Mouse (Mus musculus): ENCODE measurements around the gene Plcl1. TPM values are rescaled to one million over a fixed set of nuclear protein-coding genes. Genes with fewer than 3 reads are reported as not detected.
"Not testable (repeated sequence)": the region's sequence is repeated elsewhere in the genome, so short reads cannot be mapped to it uniquely, and the experiment has no call there.

The Plcl1 gene
- polyA plus RNA-seq, 1 experiment from 2014 or later: 4.8 TPM

DNA sequence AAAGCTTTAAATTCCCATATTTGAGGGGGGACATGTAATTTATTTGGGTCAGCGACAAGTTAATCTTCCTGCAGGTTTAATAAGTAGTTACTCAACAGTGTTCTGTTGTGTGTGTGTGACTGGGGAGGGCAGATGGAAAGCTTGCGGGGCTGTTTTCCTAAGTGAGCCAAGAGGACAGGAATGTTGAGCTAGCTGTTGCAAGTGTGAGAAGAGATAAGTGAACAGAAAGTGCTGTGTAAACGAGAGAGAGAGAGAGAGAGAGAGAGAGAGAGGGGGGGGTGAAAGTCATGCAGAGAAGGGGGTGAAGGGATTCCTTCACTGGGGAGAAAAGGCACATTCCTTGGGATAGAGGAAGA, 39.9 kb downstream of the Plcl1 start:
- Histone ChIP-seq H3K4me2 (no peak overlapping the region), H3K27ac (no peak overlapping the region), H3K36me3 (replicated peaks) (no peaks in the 10 kb centered on the region), H3K9ac (no peak overlapping the region), H3K4me3 (no peak overlapping the region), H3K4me1 (peaks cover 3% of the 10 kb centered on the region; the same call in 1 of the 2 replicates), H3K27me3 (replicated peaks) (no peaks in the 10 kb centered on the region), H3K9me3 (no peaks in the 10 kb centered on the region)
- WGBS: 78% methylated on average over 3 of the region's 3 CpGs
- ATAC-seq (replicated peaks): no peak

DNA sequence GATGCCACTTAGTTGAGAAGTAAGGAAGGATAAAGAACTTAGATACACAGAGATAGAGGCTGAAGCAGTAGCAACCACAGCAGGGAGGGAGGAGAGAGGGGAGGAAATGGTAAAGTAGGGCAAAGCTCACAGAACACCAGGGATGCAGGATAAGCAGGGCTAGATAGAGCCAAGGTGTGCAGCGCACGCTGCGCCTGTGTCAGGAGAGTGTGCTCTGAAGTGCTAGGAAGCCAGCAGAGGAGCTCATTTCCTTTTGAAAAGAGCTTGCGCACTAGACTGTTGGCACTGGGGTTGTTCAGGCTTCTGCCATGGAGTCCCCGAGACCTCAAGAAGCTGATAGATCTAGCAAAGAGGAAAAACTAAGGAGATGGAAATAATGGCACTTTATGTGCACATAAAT, 40.6 kb downstream of the Plcl1 start:
- WGBS: 90% methylated on average over 5 of the region's 5 CpGs
- H3K4me2 ChIP-seq: no peak overlapping the region

DNA sequence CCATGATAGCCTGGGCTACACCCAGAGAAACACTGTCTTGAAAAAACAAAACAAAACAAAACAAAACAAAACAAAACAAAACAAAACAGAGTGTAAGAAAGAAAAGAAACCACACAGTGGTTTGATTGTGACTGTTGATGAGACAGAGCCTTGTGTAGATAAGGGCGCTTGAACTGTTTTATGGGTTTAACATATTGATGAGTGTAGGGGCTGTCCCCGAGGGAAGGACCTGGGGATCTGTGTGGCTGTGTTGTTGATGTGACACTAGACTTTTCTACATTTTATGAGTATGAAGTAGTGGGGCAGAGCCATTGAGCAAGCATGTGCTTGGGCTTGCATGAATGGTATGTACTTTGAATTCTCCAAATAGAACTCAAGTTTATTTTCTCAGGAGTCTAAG, 41.2 kb downstream of the Plcl1 start:
- ATAC-seq (replicated peaks): no peak
- no peak overlapping the region for H3K4me3 ChIP-seq
- H3K4me2 ChIP-seq: no peak overlapping the region
- 75% methylated on average over 2 of the region's 2 CpGs for WGBS
- no peaks in the 10 kb centered on the region for H3K9me3 ChIP-seq
- peaks cover 3% of the 10 kb centered on the region; the same call in 1 of the 2 replicates for H3K4me1 ChIP-seq
- no peaks in the 10 kb centered on the region for H3K27me3 ChIP-seq (replicated peaks)
- H3K36me3 ChIP-seq (replicated peaks): no peaks in the 10 kb centered on the region
- no peak overlapping the region for H3K27ac ChIP-seq
- H3K9ac ChIP-seq: no peak overlapping the region

More for the DNA sequence above, 40.6 kb downstream of the Plcl1 start:
- Histone ChIP-seq H3K27ac (no peak overlapping the region), H3K27me3 (replicated peaks) (no peaks in the 10 kb centered on the region), H3K9ac (no peak overlapping the region), H3K9me3 (no peaks in the 10 kb centered on the region), H3K4me1 (peaks cover 3% of the 10 kb centered on the region; the same call in 1 of the 2 replicates), H3K36me3 (replicated peaks) (no peaks in the 10 kb centered on the region), H3K4me3 (no peak overlapping the region)
- no peak for ATAC-seq (replicated peaks)

DNA sequence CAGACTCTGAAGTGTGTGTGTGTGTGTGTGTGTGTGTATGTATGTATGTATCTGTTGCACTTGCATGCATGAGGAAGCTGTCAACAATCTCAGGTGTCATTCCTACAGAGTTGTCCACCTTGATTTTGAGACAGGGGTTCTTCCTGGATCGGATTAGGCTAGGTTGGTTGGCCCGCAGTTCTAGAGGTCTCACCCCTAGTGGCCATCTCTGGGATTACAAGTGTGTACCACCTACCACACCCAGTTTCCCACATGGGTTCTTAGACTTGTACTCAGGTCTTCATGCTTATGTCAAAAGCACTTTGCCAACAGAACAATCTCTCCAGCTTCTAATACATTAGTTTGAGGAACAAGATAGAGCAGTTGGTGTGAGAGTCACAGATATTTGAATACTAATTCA, 41.9 kb downstream of the Plcl1 start:
- no peak for ATAC-seq (replicated peaks)
- Histone ChIP-seq H3K9me3 (no peaks in the 10 kb centered on the region), H3K27ac (no peak overlapping the region), H3K36me3 (replicated peaks) (no peaks in the 10 kb centered on the region), H3K4me3 (no peak overlapping the region), H3K4me2 (no peak overlapping the region), H3K9ac (no peak overlapping the region), H3K27me3 (replicated peaks) (no peaks in the 10 kb centered on the region), H3K4me1 (peaks cover 3% of the 10 kb centered on the region; the same call in 1 of the 2 replicates)
- WGBS: 83% methylated on average over 2 of the region's 2 CpGs

DNA sequence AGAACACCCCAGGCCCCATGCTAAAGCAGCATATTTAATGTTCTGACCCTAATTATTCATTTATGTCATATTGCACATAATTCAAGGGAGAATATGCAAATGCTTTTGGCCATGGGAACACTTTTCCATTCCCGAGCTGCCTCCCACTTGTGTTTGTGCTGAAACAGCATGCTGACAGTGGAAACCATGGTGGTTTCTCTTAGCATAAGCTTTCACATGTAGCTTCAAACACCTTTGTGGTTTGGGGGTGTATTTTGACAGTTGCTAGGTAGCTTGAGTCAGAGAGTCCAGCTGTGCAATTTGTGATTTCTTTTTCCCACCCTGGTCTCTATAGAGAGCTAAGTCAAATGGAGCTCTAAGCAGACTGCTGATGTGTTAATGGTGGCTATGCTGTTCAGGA, 42.4 kb downstream of the Plcl1 start:
- 75% methylated on average over 1 of the region's 1 CpGs for WGBS
- ATAC-seq (replicated peaks): no peak

DNA sequence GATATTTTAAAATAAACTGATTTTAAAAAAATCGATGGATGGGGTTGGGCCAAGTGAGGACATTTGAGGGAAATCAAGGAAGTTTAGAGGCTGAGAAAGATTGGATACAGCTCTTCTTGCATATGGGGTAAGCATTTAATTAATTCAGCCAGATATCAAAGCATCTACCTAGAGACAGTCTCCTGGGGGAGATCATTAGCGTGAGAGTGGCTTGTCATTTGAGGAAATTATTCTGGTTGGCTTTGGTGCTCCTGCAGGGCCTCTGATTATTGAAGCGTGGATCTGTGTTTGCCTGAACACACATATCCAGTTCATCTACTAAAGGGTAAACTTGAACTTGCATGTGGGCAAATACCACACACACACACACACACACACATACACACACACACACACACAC, 44.1 kb downstream of the Plcl1 start:
- Histone ChIP-seq H3K27ac (no peak overlapping the region), H3K36me3 (replicated peaks) (no peaks in the 10 kb centered on the region)
- WGBS: 55% methylated on average over 3 of the region's 3 CpGs

More for the DNA sequence above, 42.4 kb downstream of the Plcl1 start:
- H3K27ac ChIP-seq: no peak overlapping the region
- no peak overlapping the region for H3K4me2 ChIP-seq
- peaks cover 3% of the 10 kb centered on the region; the same call in 1 of the 2 replicates for H3K4me1 ChIP-seq
- no peak overlapping the region for H3K9ac ChIP-seq
- H3K9me3 ChIP-seq: no peaks in the 10 kb centered on the region
- H3K36me3 ChIP-seq (replicated peaks): no peaks in the 10 kb centered on the region
- H3K27me3 ChIP-seq (replicated peaks): no peaks in the 10 kb centered on the region
- no peak overlapping the region for H3K4me3 ChIP-seq

GRCm38 (mm10) chr1:55454119-55454518, 48.4 kb downstream of the Plcl1 start:
- H3K36me3 ChIP-seq (replicated peaks): no peaks in the 10 kb centered on the region
- no peak overlapping the region for H3K4me2 ChIP-seq
- no peak for ATAC-seq (replicated peaks)
- peaks cover 3% of the 10 kb centered on the region; the same call in 1 of the 2 replicates for H3K4me1 ChIP-seq
- H3K27me3 ChIP-seq (replicated peaks): no peaks in the 10 kb centered on the region
- H3K27ac ChIP-seq: no peak overlapping the region
- H3K9me3 ChIP-seq: no peaks in the 10 kb centered on the region
- H3K4me3 ChIP-seq: no peak overlapping the region
- no peak overlapping the region for H3K9ac ChIP-seq
- 85% methylated on average over 5 of the region's 5 CpGs for WGBS

More for the DNA sequence above, 44.1 kb downstream of the Plcl1 start:
- H3K9me3 ChIP-seq: no peaks in the 10 kb centered on the region
- H3K4me2 ChIP-seq: no peak overlapping the region
- ATAC-seq (replicated peaks): no peak
- no peak overlapping the region for H3K9ac ChIP-seq
- H3K27me3 ChIP-seq (replicated peaks): no peaks in the 10 kb centered on the region
- H3K4me3 ChIP-seq: no peak overlapping the region
- H3K4me1 ChIP-seq: peaks cover 3% of the 10 kb centered on the region; the same call in 1 of the 2 replicates

DNA sequence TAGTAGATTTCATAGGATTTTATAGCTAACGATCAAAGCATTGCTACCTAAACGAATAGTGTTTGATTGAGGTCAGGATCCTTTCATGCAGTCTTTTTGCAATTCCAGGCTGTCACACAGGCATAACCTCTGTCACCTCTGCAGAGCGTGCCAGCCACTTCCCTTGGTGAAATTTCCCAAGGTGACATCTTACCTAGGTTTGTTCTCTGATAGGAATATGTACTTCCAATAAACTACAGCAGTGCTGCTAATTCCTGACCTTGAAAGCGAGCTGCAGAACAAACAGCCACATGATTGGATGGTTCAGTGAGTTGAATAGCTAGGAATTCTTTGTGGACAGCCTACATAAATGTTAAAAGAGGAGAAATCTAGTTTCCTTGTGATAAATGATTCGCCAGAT, 56.6 kb downstream of the Plcl1 start:
- H3K4me2 ChIP-seq: no peak overlapping the region
- no peaks in the 10 kb centered on the region for H3K36me3 ChIP-seq (replicated peaks)
- no peaks in the 10 kb centered on the region for H3K9me3 ChIP-seq
- no peaks in the 10 kb centered on the region for H3K27me3 ChIP-seq (replicated peaks)
- 73% methylated on average over 5 of the region's 5 CpGs for WGBS
- no peak overlapping the region for H3K9ac ChIP-seq
- H3K4me1 ChIP-seq: no peaks in the 10 kb centered on the region
- no peak overlapping the region for H3K27ac ChIP-seq
- no peak for ATAC-seq (replicated peaks)
- H3K4me3 ChIP-seq: no peak overlapping the region

DNA sequence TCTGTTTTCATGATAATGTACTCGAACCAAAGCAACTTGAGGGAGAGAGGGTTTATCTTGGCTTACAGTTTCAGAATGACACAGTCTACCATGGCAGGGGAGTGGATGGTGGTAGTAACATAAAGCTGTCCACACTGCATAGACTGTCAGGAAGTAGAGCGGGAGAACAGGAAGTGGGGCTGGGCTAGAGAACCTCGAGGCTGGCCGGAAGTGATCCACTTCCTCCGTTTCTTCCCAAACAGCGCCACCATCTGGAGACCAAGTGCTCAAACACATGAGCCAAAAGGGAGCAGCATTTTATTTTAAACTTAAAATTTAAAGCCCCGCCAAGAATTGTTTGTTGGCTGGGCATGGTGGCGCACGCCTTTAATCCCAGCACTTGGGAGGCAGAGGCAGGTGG, 68.0 kb downstream of the Plcl1 start:
- Histone ChIP-seq H3K9me3 (0 out of 2 replicates have a peak, but pooled peaks cover 4% of the 10 kb centered on the region), H3K4me3 (no peak overlapping the region), H3K27ac (no peak overlapping the region), H3K4me1 (no peaks in the 10 kb centered on the region), H3K27me3 (replicated peaks) (no peaks in the 10 kb centered on the region), H3K9ac (no peak overlapping the region), H3K36me3 (replicated peaks) (no peaks in the 10 kb centered on the region), H3K4me2 (no peak overlapping the region)
- 88% methylated on average over 9 of the region's 9 CpGs for WGBS
- ATAC-seq (replicated peaks): no peak

DNA sequence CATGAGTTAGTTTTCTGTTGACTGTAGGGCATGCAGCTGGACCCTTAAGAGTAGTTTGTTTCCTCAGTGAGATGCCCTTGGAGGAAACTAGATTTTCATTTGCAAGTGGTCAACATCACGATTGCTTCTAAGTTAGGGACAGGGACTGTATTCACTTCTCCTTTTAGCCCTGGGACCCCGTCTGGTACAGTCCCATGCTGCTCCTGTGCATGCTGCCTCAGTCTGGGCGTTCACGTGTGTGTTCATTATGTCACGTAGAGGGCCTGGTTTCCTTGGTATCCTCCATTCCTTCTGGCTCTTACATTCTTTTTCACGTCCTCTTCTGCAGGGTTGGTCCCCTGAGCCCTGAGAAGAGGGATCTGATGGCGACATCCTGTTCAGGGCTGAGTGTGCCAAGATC, 69.3 kb downstream of the Plcl1 start:
- Histone ChIP-seq H3K9me3 (0 out of 2 replicates have a peak, but pooled peaks cover 4% of the 10 kb centered on the region), H3K9ac (no peak overlapping the region), H3K27me3 (replicated peaks) (no peaks in the 10 kb centered on the region), H3K27ac (no peak overlapping the region), H3K4me2 (no peak overlapping the region), H3K4me1 (no peaks in the 10 kb centered on the region), H3K4me3 (no peak overlapping the region), H3K36me3 (replicated peaks) (no peaks in the 10 kb centered on the region)
- WGBS: 85% methylated on average over 7 of the region's 7 CpGs
- ATAC-seq (replicated peaks): no peak

DNA sequence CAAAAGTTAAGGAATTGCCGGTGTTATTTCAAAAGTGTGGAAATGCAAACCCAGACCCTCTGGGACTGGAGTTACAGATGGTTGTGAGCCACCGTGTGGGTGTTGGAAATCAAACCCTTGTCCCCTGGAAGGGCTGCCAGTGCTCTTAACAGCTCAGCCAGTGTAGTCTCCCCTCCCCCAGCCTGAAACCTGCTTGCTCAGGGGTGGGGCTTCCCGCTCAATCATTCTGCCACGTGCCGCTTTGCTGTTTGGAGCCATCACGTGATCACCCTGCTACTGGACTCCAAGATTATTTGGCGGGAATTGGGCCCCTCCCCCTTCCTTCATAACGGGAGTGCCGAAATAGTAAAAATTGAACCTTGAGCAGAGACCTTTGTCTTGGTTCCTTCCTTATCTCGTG, 81.7 kb downstream of the Plcl1 start:
- H3K4me2 ChIP-seq; H3K27me3 ChIP-seq (replicated peaks); ATAC-seq (replicated peaks); H3K4me3 ChIP-seq; H3K27ac ChIP-seq; H3K9me3 ChIP-seq; H3K36me3 ChIP-seq (replicated peaks); H3K4me1 ChIP-seq; H3K9ac ChIP-seq: not testable (repeated sequence)
- 90% methylated on average over 10 of the region's 10 CpGs for WGBS

DNA sequence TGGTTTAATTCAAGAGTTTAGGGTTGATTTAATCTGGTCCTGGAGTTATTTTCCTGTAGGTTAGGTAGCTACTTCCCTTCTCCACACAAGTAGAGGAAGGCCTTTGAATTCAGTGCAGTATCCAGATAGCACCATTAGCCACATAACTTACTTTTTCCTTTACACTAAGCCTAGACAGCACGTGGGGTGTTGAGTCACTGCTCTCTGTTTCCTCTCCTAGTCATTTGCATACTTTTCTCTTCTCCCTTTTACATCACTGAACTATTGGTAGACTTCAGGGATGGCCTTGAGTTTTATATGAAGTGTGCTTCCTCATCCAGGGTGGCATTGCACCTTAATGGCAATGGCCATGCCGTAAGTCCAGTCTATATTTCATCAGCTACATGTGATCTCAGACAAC, 82.5 kb downstream of the Plcl1 start:
- H3K4me3 ChIP-seq: no peak overlapping the region
- no peaks in the 10 kb centered on the region for H3K9me3 ChIP-seq
- no peaks in the 10 kb centered on the region for H3K27me3 ChIP-seq (replicated peaks)
- H3K27ac ChIP-seq: no peak overlapping the region
- no peak overlapping the region for H3K9ac ChIP-seq
- H3K4me1 ChIP-seq: peaks cover 4% of the 10 kb centered on the region; the same call in 1 of the 2 replicates
- H3K4me2 ChIP-seq: no peak overlapping the region
- ATAC-seq (replicated peaks): no peak
- no peaks in the 10 kb centered on the region for H3K36me3 ChIP-seq (replicated peaks)
- 89% methylated on average over 2 of the region's 2 CpGs for WGBS

- no peaks in the 10 kb centered on the region for H3K36me3 ChIP-seq (replicated peaks)
- 38% methylated on average over 6 of the region's 6 CpGs for WGBS
- peak; percentile 90 for ATAC-seq (replicated peaks)
- no peak overlapping the region for H3K4me3 ChIP-seq
- H3K9ac ChIP-seq: no peak overlapping the region
- H3K27me3 ChIP-seq (replicated peaks): no peaks in the 10 kb centered on the region
- H3K27ac ChIP-seq: no peak overlapping the region
- H3K4me2 ChIP-seq: no peak overlapping the region
- peaks cover 4% of the 10 kb centered on the region; the same call in 1 of the 2 replicates for H3K4me1 ChIP-seq
- no peaks in the 10 kb centered on the region for H3K9me3 ChIP-seq
These were observed 83.6 kb downstream of the Plcl1 start for GRCm38 (mm10) chr1:55489355-55489754.

All from midbrain, embryonic 15.5 days (tissue).